Mouse (Mus musculus): ENCODE data around the gene Olfr1152. TPM values are rescaled to one million over a fixed set of nuclear protein-coding genes. Genes with fewer than 3 reads are reported as not detected.

The Olfr1152 gene
- not detected in 2 replicates for polyA plus RNA-seq (2012; rRNA removed)

DNA sequence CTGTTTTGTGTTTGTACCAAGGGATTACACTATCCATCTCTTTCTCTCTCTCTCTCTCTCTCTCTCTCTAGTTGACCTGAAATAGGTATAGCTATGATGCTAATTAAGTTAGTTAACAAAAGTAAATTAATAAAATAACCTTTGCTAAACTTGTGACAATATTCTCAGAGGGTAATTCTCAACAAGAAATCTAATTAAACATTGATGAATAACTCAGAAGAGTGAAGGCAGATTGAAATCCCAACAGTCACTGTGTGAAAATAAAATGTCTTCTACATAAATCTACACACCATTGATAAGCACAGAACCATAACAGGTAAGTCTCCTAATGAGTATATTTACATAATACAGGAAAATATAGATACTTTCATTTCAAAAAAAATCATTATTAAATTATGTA lies at the start of gene Olfr1152:
TSS of gene Olfr1152 (plus strand) at position 301 of the 400 bp plus-strand sequence.

DNA sequence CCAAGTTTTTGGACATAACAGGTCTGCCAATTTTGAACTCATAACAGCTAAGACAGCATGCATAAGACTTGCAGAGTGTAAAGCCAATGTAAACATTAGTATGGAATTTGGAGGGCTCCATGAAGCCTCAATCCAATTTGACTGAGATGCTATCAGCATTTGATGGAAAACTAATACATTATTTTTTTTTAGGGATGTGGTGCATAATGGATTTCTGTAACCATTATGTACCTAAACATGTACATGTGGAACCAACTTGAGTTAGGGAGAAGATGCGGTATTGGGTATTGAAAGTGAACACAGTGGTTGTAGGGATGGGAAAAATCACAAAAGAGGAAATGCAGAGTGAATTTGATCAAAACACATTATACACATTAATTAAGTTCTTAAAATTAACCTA lies 36.1 kb upstream of the Olfr1152 start, which contains the start of gene Olfr1148:
TSS of gene Olfr1148 (plus strand) at position 301 of the 400 bp plus-strand sequence.

DNA sequence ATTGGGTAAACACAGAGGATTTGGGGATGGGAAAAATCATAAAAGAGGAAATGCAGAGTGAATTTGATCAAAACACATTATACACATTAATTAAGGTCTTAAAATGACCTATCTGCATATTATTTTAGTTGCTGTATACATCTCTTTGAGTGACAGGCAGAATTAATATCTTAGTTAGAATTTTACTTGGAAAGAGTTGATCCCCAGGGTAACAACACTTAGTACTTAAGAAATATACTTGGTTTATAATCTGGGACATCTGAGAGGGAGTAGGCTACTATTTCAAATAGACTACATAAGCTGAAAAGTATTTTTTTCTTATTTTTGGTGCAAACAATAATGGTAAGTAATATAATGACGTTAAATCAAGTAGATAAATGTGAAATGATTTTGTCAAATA lies 22.6 kb upstream of the Olfr1152 start, which contains the start of gene Olfr1150-ps1:
TSS of gene Olfr1150-ps1 (plus strand) at position 301 of the 400 bp plus-strand sequence.

DNA sequence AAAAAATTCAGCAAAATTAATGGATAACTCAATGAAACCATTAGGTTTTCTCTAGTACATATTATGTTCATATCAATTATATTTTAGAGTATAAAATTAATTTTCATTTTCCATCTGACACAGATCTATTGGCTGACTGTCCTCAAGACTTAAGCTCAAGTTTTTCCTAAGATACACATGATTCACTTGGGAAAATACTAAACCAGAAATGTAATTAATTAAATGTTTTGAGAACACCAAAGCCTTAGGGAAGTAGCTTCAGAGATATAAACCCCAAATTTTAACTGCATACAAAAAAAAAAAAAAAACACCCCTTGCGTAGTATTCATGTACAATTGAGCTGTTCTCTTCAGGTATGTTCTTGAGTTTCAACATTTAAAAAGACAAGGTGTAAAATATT lies 10.7 kb upstream of the Olfr1152 start, which contains the start of gene Olfr1151:
TSS of gene Olfr1151 (plus strand) at position 301 of the 400 bp plus-strand sequence.

DNA sequence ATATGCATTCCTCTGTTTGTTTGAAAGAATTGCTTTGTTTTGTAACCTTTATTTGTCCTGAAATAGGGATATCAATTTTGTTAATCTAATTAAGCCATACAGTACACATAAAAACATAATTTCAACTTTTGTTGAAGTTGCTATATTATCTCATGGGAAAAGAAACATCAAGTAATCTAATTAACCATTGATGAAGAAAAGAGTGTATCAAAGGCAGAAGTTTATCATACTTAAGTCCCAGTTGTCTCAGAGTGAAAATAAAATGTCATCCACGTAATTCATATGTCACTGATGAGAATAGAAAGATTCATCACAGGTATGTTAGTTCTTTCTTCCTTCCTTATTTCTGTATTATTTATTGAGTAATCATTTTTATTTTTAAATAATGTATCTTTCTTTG lies 28.4 kb downstream of the Olfr1152 start, which contains the start of gene Olfr1153:
TSS of gene Olfr1153 (plus strand) at position 301 of the 400 bp plus-strand sequence.

DNA sequence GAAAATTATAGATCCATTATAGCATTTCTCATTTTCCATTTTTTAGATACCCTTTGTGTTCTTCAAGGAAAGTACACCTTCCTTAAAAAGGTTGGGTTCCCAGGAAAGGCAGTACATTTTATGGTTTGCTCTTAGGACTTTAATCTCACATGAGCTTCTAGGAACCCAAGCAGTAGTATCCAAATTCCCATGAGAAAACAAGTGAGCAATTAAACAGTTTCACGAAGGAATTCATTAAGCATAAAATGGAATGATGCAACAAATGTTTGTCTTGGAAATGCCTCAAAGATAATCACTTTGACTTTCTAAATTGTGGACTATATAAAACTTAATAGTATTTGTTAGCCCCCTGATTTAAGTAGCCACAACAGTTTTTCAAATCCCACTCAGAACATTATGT lies 38.8 kb downstream of the Olfr1152 start, which contains the start of gene Olfr1154:
TSS of gene Olfr1154 (minus strand) at position 101 of the 400 bp plus-strand sequence.

Other genes starting within 250 kb of the Olfr1152 start
- gene Olfr1131, start 239.4 kb upstream of the Olfr1152 start, polyA plus RNA-seq (2012; rRNA removed): not detected in 2 replicates
- not detected in 2 replicates for gene Olfr1132, start 229.0 kb upstream of the Olfr1152 start, polyA plus RNA-seq (2012; rRNA removed)
- gene Olfr1133, start 219.1 kb upstream of the Olfr1152 start, polyA plus RNA-seq (2012; rRNA removed): not detected in 2 replicates
- not detected in 2 replicates for gene Olfr1134, start 208.0 kb upstream of the Olfr1152 start, polyA plus RNA-seq (2012; rRNA removed)
- gene Olfr1135, start 192.8 kb upstream of the Olfr1152 start, polyA plus RNA-seq (2012; rRNA removed): not detected in 2 replicates
- gene Olfr1136, start 172.5 kb upstream of the Olfr1152 start, polyA plus RNA-seq (2012; rRNA removed): not detected in 2 replicates
- gene Olfr1137, start 153.3 kb upstream of the Olfr1152 start, polyA plus RNA-seq (2012; rRNA removed): not detected in 2 replicates
- gene Olfr1138, start 126.5 kb upstream of the Olfr1152 start, polyA plus RNA-seq (2012; rRNA removed): not detected in 2 replicates
- gene Olfr1140, start 122.7 kb upstream of the Olfr1152 start, polyA plus RNA-seq (2012; rRNA removed): 0.11 TPM in 1 of 2 replicates, not detected in the other
- gene Olfr1141, start 112.5 kb upstream of the Olfr1152 start, polyA plus RNA-seq (2012; rRNA removed): not detected in 2 replicates
- gene Olfr152, start 87.0 kb upstream of the Olfr1152 start, polyA plus RNA-seq (2012; rRNA removed): not detected in 2 replicates
- gene Olfr1143, start 65.9 kb upstream of the Olfr1152 start, polyA plus RNA-seq (2012; rRNA removed): not detected in 2 replicates
- gene Olfr1145, start 56.7 kb upstream of the Olfr1152 start, polyA plus RNA-seq (2012; rRNA removed): not detected in 2 replicates
- gene Olfr1148, start 36.0 kb upstream of the Olfr1152 start, polyA plus RNA-seq (2012; rRNA removed): not detected in 2 replicates
- not detected in 2 replicates for gene Olfr1150-ps1, start 22.5 kb upstream of the Olfr1152 start, polyA plus RNA-seq (2012; rRNA removed)
- not detected in 2 replicates for gene Olfr1151, start 10.6 kb upstream of the Olfr1152 start, polyA plus RNA-seq (2012; rRNA removed)
- not detected in 2 replicates for gene Olfr1153, start 28.5 kb downstream of the Olfr1152 start, polyA plus RNA-seq (2012; rRNA removed)
- not detected in 2 replicates for gene Olfr1154, start 38.7 kb downstream of the Olfr1152 start, polyA plus RNA-seq (2012; rRNA removed)
- gene Olfr1155, start 78.6 kb downstream of the Olfr1152 start, polyA plus RNA-seq (2012; rRNA removed): not detected in 2 replicates
- gene Olfr1156, start 86.6 kb downstream of the Olfr1152 start, polyA plus RNA-seq (2012; rRNA removed): not detected in 2 replicates
- gene Olfr1157, start 101.8 kb downstream of the Olfr1152 start, polyA plus RNA-seq (2012; rRNA removed): not detected in 2 replicates
- gene Olfr74, start 108.2 kb downstream of the Olfr1152 start, polyA plus RNA-seq (2012; rRNA removed): not detected in 2 replicates
- not detected in 2 replicates for gene Olfr1158, start 123.6 kb downstream of the Olfr1152 start, polyA plus RNA-seq (2012; rRNA removed)
- gene Olfr1160, start 141.8 kb downstream of the Olfr1152 start, polyA plus RNA-seq (2012; rRNA removed): not detected in 2 replicates
- gene Olfr1161, start 156.3 kb downstream of the Olfr1152 start, polyA plus RNA-seq (2012; rRNA removed): not detected in 2 replicates
- not detected in 2 replicates for gene Olfr73, start 171.2 kb downstream of the Olfr1152 start, polyA plus RNA-seq (2012; rRNA removed)
- not detected in 2 replicates for gene Olfr1162, start 184.6 kb downstream of the Olfr1152 start, polyA plus RNA-seq (2012; rRNA removed)
- not detected in 2 replicates for gene Olfr1163, start 205.3 kb downstream of the Olfr1152 start, polyA plus RNA-seq (2012; rRNA removed)
- gene Olfr1164, start 227.5 kb downstream of the Olfr1152 start, polyA plus RNA-seq (2012; rRNA removed): not detected in 2 replicates

Data from central nervous system, embryonic 18 days (tissue).